Mouse (Mus musculus): ENCODE measurements around the gene Gns. TPM values are rescaled to one million over a fixed set of nuclear protein-coding genes. Genes with fewer than 3 reads are reported as not detected.

The Gns gene
- polyA plus RNA-seq, 1 experiment: 47.2 TPM

DNA sequence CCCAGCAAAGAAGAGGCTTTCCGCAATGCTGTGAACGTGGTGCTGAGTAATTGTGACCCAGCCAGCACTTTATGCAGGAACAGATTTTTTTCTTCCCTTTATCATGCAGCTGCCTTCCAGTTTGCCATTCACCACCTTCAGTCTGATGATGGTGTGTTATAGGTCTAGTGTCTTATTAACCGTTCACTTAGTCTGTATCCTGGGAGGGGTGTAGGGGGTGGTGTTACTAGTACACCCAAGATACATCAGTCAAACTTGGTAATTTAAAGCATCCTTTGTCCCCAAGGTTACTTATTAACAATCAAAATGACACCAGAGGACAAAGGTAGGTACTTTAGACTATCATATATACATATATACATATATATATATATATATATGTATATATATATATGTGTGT lies 59.6 kb downstream of the Gns start:
- TF ChIP-seq MAX (IDR thresholded peaks at IDR 0.05) (no peak), CTCF (IDR thresholded peaks at IDR 0.05; ENCODE audit: control insufficient read depth, insufficient read depth, insufficient read length) (no peak), CEBPB (IDR thresholded peaks at IDR 0.05; ENCODE audit: low read depth) (no peak), MYOD1 (IDR thresholded peaks at IDR 0.05; ENCODE audit: control insufficient read depth, insufficient read length, low read depth) (no peak), USF1 (IDR thresholded peaks at IDR 0.05; ENCODE audit: low read depth) (no peak), MYOG (IDR thresholded peaks at IDR 0.05; ENCODE audit: control insufficient read depth, extremely low read depth, insufficient read length) (no peak), FOSL1 (IDR thresholded peaks at IDR 0.05; ENCODE audit: insufficient read depth, low read length, poor library complexity, severe bottlenecking) (no peak)
- H3K79me3 ChIP-seq (ENCODE audit: low read depth): no peaks in the 10 kb centered on the region
- H3K27me3 ChIP-seq (ENCODE audit: control insufficient read depth, insufficient read depth, insufficient read length): no peaks in the 10 kb centered on the region
- no peaks in the 10 kb centered on the region for H3K36me3 ChIP-seq (ENCODE audit: control insufficient read depth, insufficient read depth)
- no peak overlapping the region for H3ac ChIP-seq (ENCODE audit: control insufficient read depth, insufficient read length, low read depth)
- H3K79me2 ChIP-seq (ENCODE audit: control insufficient read depth, insufficient read depth): no peaks in the 10 kb centered on the region
- no peak overlapping the region for H3K4me3 ChIP-seq (ENCODE audit: insufficient read depth, poor library complexity, severe bottlenecking)

DNA sequence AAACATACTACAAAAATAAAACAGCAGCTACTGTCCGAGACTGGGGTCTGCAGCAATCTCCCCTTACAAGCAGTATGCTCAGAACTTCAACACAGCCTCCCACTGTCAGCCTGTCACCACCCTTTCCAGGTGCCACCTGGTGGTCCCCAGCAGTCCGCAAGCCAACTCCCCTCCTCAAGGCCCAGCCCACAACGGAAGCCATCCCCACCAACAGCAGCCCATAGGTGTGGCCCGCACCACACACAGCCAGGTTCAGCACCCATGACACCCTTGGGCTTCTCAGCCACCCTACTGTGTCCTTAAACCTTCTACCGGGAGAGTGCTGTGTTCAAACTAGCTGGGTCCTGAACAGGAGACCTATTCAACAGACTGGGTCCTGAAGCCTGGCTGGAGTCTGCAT lies 60.2 kb downstream of the Gns start:
- no peaks in the 10 kb centered on the region for H3K79me2 ChIP-seq (ENCODE audit: control insufficient read depth, insufficient read depth)
- no peaks in the 10 kb centered on the region for H3K36me3 ChIP-seq (ENCODE audit: control insufficient read depth, insufficient read depth)
- TF ChIP-seq USF1 (IDR thresholded peaks at IDR 0.05; ENCODE audit: low read depth) (no peak), MAX (IDR thresholded peaks at IDR 0.05) (no peak), MYOG (IDR thresholded peaks at IDR 0.05; ENCODE audit: control insufficient read depth, extremely low read depth, insufficient read length) (no peak), CEBPB (IDR thresholded peaks at IDR 0.05; ENCODE audit: low read depth) (no peak), FOSL1 (IDR thresholded peaks at IDR 0.05; ENCODE audit: insufficient read depth, low read length, poor library complexity, severe bottlenecking) (no peak), CTCF (IDR thresholded peaks at IDR 0.05; ENCODE audit: control insufficient read depth, insufficient read depth, insufficient read length) (no peak), MYOD1 (IDR thresholded peaks at IDR 0.05; ENCODE audit: control insufficient read depth, insufficient read length, low read depth) (no peak)
- H3ac ChIP-seq (ENCODE audit: control insufficient read depth, insufficient read length, low read depth): no peak overlapping the region
- H3K27me3 ChIP-seq (ENCODE audit: control insufficient read depth, insufficient read depth, insufficient read length): no peaks in the 10 kb centered on the region
- no peak overlapping the region for H3K4me3 ChIP-seq (ENCODE audit: insufficient read depth, poor library complexity, severe bottlenecking)
- no peaks in the 10 kb centered on the region for H3K79me3 ChIP-seq (ENCODE audit: low read depth)

DNA sequence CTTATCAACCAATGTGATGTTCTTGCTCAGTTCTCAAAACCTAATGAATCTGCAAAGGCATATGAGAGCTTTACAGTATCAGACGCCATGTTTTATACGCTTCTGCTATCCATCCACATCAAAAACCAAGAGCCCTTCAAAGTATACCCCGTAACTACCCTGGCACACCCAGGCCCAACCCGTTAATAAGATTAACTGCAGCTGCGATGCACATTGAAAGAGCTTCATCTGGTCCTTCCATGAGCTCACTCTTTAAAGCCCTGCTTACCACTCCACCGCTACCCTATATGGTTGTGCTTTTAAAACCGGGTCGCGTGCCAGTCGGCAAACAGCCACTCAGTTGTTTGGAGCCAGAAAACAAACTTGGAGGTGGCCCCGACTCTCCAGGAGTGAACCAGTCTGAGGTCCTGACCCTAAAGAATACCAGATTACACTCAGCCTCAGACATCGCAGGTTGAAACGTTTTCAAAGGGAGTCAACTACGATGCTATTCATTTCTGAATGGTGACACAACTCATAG lies 60.7 kb downstream of the Gns start:
- no peaks in the 10 kb centered on the region for H3K36me3 ChIP-seq (ENCODE audit: control insufficient read depth, insufficient read depth)
- no peak overlapping the region for H3K4me3 ChIP-seq (ENCODE audit: insufficient read depth, poor library complexity, severe bottlenecking)
- no peak overlapping the region for H3ac ChIP-seq (ENCODE audit: control insufficient read depth, insufficient read length, low read depth)
- TF ChIP-seq FOSL1 (IDR thresholded peaks at IDR 0.05; ENCODE audit: insufficient read depth, low read length, poor library complexity, severe bottlenecking) (no peak), MYOG (IDR thresholded peaks at IDR 0.05; ENCODE audit: control insufficient read depth, extremely low read depth, insufficient read length) (no peak), MYOD1 (IDR thresholded peaks at IDR 0.05; ENCODE audit: control insufficient read depth, insufficient read length, low read depth) (no peak), MAX (IDR thresholded peaks at IDR 0.05) (no peak), CTCF (IDR thresholded peaks at IDR 0.05; ENCODE audit: control insufficient read depth, insufficient read depth, insufficient read length) (no peak), USF1 (IDR thresholded peaks at IDR 0.05; ENCODE audit: low read depth) (no peak), CEBPB (IDR thresholded peaks at IDR 0.05; ENCODE audit: low read depth) (no peak)
- no peaks in the 10 kb centered on the region for H3K79me3 ChIP-seq (ENCODE audit: low read depth)
- H3K27me3 ChIP-seq (ENCODE audit: control insufficient read depth, insufficient read depth, insufficient read length): no peaks in the 10 kb centered on the region
- H3K79me2 ChIP-seq (ENCODE audit: control insufficient read depth, insufficient read depth): no peaks in the 10 kb centered on the region

DNA sequence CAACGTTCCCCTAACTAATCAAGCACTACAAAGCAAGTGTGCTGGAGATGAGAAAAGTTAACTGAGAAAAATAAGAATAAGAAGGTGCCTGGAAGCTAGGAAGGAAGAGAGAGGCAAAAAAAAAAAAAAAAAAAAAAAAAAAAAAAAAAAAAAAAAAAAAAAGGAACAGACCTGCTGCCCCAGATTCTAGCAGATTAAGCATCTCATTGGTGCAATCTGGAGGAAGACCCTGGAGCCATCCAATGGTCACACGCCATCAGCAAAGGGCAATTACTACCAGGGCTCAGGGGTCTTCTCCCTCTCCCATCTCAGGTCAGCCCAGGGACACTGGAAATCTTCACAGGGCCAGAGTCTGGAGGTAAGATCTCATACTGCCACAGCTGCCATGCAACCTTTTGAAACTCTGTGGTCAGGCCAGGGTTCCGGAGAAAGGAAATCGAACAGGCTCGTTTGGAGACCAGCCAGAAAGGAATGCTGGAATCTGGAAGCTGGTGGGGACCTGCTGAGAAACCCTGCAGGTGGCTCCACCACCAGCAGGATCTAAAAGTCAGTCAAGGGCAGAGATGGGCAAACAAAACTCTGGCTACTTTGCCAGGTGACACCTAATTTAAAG lies 61.7 kb downstream of the Gns start:
- TF ChIP-seq MAX (IDR thresholded peaks at IDR 0.05) (no peak), MYOG (IDR thresholded peaks at IDR 0.05; ENCODE audit: control insufficient read depth, extremely low read depth, insufficient read length) (no peak), CTCF (IDR thresholded peaks at IDR 0.05; ENCODE audit: control insufficient read depth, insufficient read depth, insufficient read length) (no peak), FOSL1 (IDR thresholded peaks at IDR 0.05; ENCODE audit: insufficient read depth, low read length, poor library complexity, severe bottlenecking) (no peak), MYOD1 (IDR thresholded peaks at IDR 0.05; ENCODE audit: control insufficient read depth, insufficient read length, low read depth) (no peak), USF1 (IDR thresholded peaks at IDR 0.05; ENCODE audit: low read depth) (no peak), CEBPB (IDR thresholded peaks at IDR 0.05; ENCODE audit: low read depth) (no peak)
- peaks cover 2% of the 10 kb centered on the region for H3K79me3 ChIP-seq (ENCODE audit: low read depth)
- H3K27me3 ChIP-seq (ENCODE audit: control insufficient read depth, insufficient read depth, insufficient read length): no peaks in the 10 kb centered on the region
- H3K36me3 ChIP-seq (ENCODE audit: control insufficient read depth, insufficient read depth): no peaks in the 10 kb centered on the region
- H3K4me3 ChIP-seq (ENCODE audit: insufficient read depth, poor library complexity, severe bottlenecking): no peak overlapping the region
- no peaks in the 10 kb centered on the region for H3K79me2 ChIP-seq (ENCODE audit: control insufficient read depth, insufficient read depth)
- no peak overlapping the region for H3ac ChIP-seq (ENCODE audit: control insufficient read depth, insufficient read length, low read depth)

- Histone ChIP-seq H3K27me3 (ENCODE audit: control insufficient read depth, insufficient read depth, insufficient read length) (no peaks in the 10 kb centered on the region), H3K79me2 (ENCODE audit: control insufficient read depth, insufficient read depth) (no peaks in the 10 kb centered on the region), H3K79me3 (ENCODE audit: low read depth) (peaks cover 2% of the 10 kb centered on the region), H3K4me3 (ENCODE audit: insufficient read depth, poor library complexity, severe bottlenecking) (no peak overlapping the region), H3K36me3 (ENCODE audit: control insufficient read depth, insufficient read depth) (no peaks in the 10 kb centered on the region), H3ac (ENCODE audit: control insufficient read depth, insufficient read length, low read depth) (no peak overlapping the region)
- TF ChIP-seq FOSL1 (IDR thresholded peaks at IDR 0.05; ENCODE audit: insufficient read depth, low read length, poor library complexity, severe bottlenecking) (no peak), MYOG (IDR thresholded peaks at IDR 0.05; ENCODE audit: control insufficient read depth, extremely low read depth, insufficient read length) (no peak), CTCF (IDR thresholded peaks at IDR 0.05; ENCODE audit: control insufficient read depth, insufficient read depth, insufficient read length) (no peak), MAX (IDR thresholded peaks at IDR 0.05) (no peak), CEBPB (IDR thresholded peaks at IDR 0.05; ENCODE audit: low read depth) (no peak), MYOD1 (IDR thresholded peaks at IDR 0.05; ENCODE audit: control insufficient read depth, insufficient read length, low read depth) (no peak), USF1 (IDR thresholded peaks at IDR 0.05; ENCODE audit: low read depth) (no peak)
These were observed 62.2 kb downstream of the Gns start for GRCm38 (mm10) chr10:121427136-121427535.
